Mouse (Mus musculus) neural tube, embryonic 11.5 days (tissue): ENCODE data around the gene Mrpl57. TPM values are rescaled to one million over a fixed set of nuclear protein-coding genes. Genes with fewer than 3 reads are reported as not detected.
"Not testable (repeated sequence)": the region's sequence is repeated elsewhere in the genome, so short reads cannot be mapped to it uniquely, and the experiment has no call there.

ENCODE experiments used
- ATAC-seq: fragments of 200-750 bp; cut with Nextera tagmentation; 2 replicates; pipeline ENCODE4 v1.8.0; 2017; ENCODE audit warnings: moderate number of reproducible peaks, mild to moderate bottlenecking, moderate TSS enrichment, moderate library complexity; ENCODE audit not compliant: insufficient read depth, low FRiP score, low TSS enrichment
- DNase-seq: peaks from one replicate; pipeline ENCODE4 v3.0.0-alpha.2; 2015; ENCODE audit warnings: low spot score
- H3K27ac ChIP-seq: fragments of 300-500 bp; sonication (generic); 2 replicates; pipeline ENCODE4 v1.5.1; 2014; ENCODE audit warnings: low read depth, mild to moderate bottlenecking, low read length
- H3K27me3 ChIP-seq: fragments of 300-500 bp; sonication (generic); 2 replicates; pipeline ENCODE4 v1.6.1; 2014; ENCODE audit warnings: mild to moderate bottlenecking, low read length, mixed read lengths; ENCODE audit not compliant: control insufficient read depth, insufficient read depth
- H3K36me3 ChIP-seq: fragments of 300-500 bp; sonication (generic); 2 replicates; pipeline ENCODE4 v1.6.1; 2014; ENCODE audit warnings: mild to moderate bottlenecking, low read length, moderate library complexity, mixed read lengths; ENCODE audit not compliant: control insufficient read depth, insufficient read depth
- H3K4me1 ChIP-seq: fragments of 300-500 bp; sonication (generic); 2 replicates; pipeline ENCODE4 v1.6.1; 2014; ENCODE audit warnings: low read length, mixed read lengths; ENCODE audit not compliant: control insufficient read depth, insufficient read depth
- H3K4me2 ChIP-seq: fragments of 300-500 bp; sonication (generic); 2 replicates; pipeline ENCODE4 v1.6.1; 2014; ENCODE audit warnings: low read depth, mild to moderate bottlenecking, moderate library complexity
- H3K4me3 ChIP-seq: fragments of 300-500 bp; sonication (generic); 2 replicates; pipeline ENCODE4 v1.5.1; 2014; ENCODE audit warnings: low read depth, low read length
- H3K9ac ChIP-seq: fragments of 300-500 bp; sonication (generic); 2 replicates; pipeline ENCODE4 v1.6.1; 2014; ENCODE audit warnings: mild to moderate bottlenecking, low read length
- H3K9me3 ChIP-seq: fragments of 300-500 bp; sonication (generic); 2 replicates; pipeline ENCODE4 v1.6.1; 2016; ENCODE audit warnings: low read length; ENCODE audit not compliant: control insufficient read depth
- WGBS: fragments of 180-500 bp; shearing (Covaris S2); extraction: QIAGEN DNeasy Blood & Tissue Kit; methylation state at CpG from one replicate; pipeline ENCODE4 v1.1.7; 2014; 5-methylcytosine and 5-hydroxymethylcytosine counted together
- polyA plus RNA-seq: library from polyadenylated mRNA; unstranded; fragments of >200 nt; fragmentation: Nextera tagmentation; extraction: Ambion mirVana; gene quantifications from 2 replicates; pipeline ENCODE4 v1.2.1, GENCODE M21; 2014

Mrpl57 gene
- polyA plus RNA-seq, 1 experiment from 2014 or later, result 134 TPM

- DNase-seq (no peak), ATAC-seq (no peak)
- H3K4me3 ChIP-seq, result no peak overlapping the region
- no peaks in the 10 kb centered on the region for H3K9me3 ChIP-seq
- H3K27me3 ChIP-seq, result no peaks in the 10 kb centered on the region
- H3K36me3 ChIP-seq, result peaks cover 5% of the 10 kb centered on the region; the same call in 1 of the 2 replicates
- H3K4me1 ChIP-seq, result no peaks in the 10 kb centered on the region
- 73% methylated on average over 5 of the region's 5 CpGs for WGBS
- no peak overlapping the region for H3K9ac ChIP-seq
- no peak overlapping the region for H3K4me2 ChIP-seq
- H3K27ac ChIP-seq, result no peak overlapping the region
Observed at GRCm38 (mm10) chr14:57808558-57808957, 17.5 kb upstream of the Mrpl57 start.

DNA sequence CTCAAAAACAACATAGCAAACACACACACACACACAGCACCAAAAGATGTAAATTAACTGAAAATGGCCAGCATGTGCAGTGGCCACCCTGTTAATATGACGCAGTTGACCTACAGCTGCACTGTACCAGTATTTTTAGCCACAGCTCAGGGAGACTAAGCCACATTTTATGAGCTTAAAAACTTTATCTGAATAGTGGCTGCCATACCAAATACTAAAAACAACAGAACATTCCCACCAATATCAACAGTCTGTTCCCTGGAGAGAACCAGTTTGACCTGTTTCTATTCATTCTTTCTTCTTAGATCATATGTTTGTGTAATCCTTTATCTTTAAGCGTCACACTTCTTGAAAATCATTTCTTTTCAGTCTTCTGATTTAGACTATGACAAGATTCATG, 15.1 kb upstream of the Mrpl57 start:
- no peak overlapping the region for H3K27ac ChIP-seq
- no peaks in the 10 kb centered on the region for H3K9me3 ChIP-seq
- DNase-seq (no peak), ATAC-seq (no peak)
- no peaks in the 10 kb centered on the region for H3K27me3 ChIP-seq
- H3K9ac ChIP-seq, result no peak overlapping the region
- H3K4me1 ChIP-seq, result no peaks in the 10 kb centered on the region
- peaks cover 8% of the 10 kb centered on the region for H3K36me3 ChIP-seq
- WGBS, result 98% methylated on average over 2 of the region's 2 CpGs
- no peak overlapping the region for H3K4me3 ChIP-seq
- H3K4me2 ChIP-seq, result no peak overlapping the region

GRCm38 (mm10) chr14:57811844-57812243, 14.2 kb upstream of the Mrpl57 start:
- no peaks in the 10 kb centered on the region for H3K27me3 ChIP-seq
- peaks cover 7% of the 10 kb centered on the region for H3K36me3 ChIP-seq

GRCm38 (mm10) chr14:57820839-57821238, 5.2 kb upstream of the Mrpl57 start:
- Histone ChIP-seq H3K27me3 (no peaks in the 10 kb centered on the region), H3K4me2 (no peak overlapping the region), H3K9me3 (no peaks in the 10 kb centered on the region), H3K9ac (no peak overlapping the region), H3K4me1 (0 out of 2 replicates have a peak, but pooled peaks cover 2% of the 10 kb centered on the region), H3K27ac (no peak overlapping the region), H3K4me3 (no peak overlapping the region), H3K36me3 (peaks cover 16% of the 10 kb centered on the region)
- DNase-seq (no peak), ATAC-seq (no peak)
- 90% methylated on average over 4 of the region's 4 CpGs for WGBS

More at GRCm38 (mm10) chr14:57811844-57812243, 14.2 kb upstream of the Mrpl57 start:
- no peaks in the 10 kb centered on the region for H3K9me3 ChIP-seq
- H3K4me3 ChIP-seq, result no peak overlapping the region
- H3K4me2 ChIP-seq, result no peak overlapping the region
- H3K4me1 ChIP-seq, result no peaks in the 10 kb centered on the region
- no peak overlapping the region for H3K9ac ChIP-seq
- 93% methylated on average over 5 of the region's 5 CpGs for whole genome bisulfite sequencing
- DNase-seq (no peak), ATAC-seq (no peak)
- H3K27ac ChIP-seq, result no peak overlapping the region

- Histone ChIP-seq H3K9me3 (no peaks in the 10 kb centered on the region), H3K4me1 (peaks cover 11% of the 10 kb centered on the region; the same call in 1 of the 2 replicates), H3K36me3 (no peaks in the 10 kb centered on the region), H3K27ac (no peak overlapping the region), H3K27me3 (no peaks in the 10 kb centered on the region), H3K4me3 (peak overlapping the region; percentile 85), H3K4me2 (peak overlapping the region; percentile 59), H3K9ac (peak overlapping the region; percentile 90; the same call in 1 of the 2 replicates)
- 62% methylated on average over 1 of the region's 1 CpGs for WGBS
- no peak for DNase-seq
- no peak for ATAC-seq
Observed at GRCm38 (mm10) chr14:57827284-57827683, 1.2 kb downstream of the Mrpl57 start.

- H3K4me2 ChIP-seq, result no peak overlapping the region
- no peaks in the 10 kb centered on the region for H3K9me3 ChIP-seq
- H3K27ac ChIP-seq, result no peak overlapping the region
- no peaks in the 10 kb centered on the region for H3K27me3 ChIP-seq
- H3K9ac ChIP-seq, result no peak overlapping the region
- H3K36me3 ChIP-seq, result peaks cover 3% of the 10 kb centered on the region
- 96% methylated on average over 2 of the region's 2 CpGs for WGBS
- DNase-seq (no peak), ATAC-seq (no peak)
- no peaks in the 10 kb centered on the region for H3K4me1 ChIP-seq
- no peak overlapping the region for H3K4me3 ChIP-seq
Observed at GRCm38 (mm10) chr14:57833526-57833925, 7.5 kb downstream of the Mrpl57 start.

DNA sequence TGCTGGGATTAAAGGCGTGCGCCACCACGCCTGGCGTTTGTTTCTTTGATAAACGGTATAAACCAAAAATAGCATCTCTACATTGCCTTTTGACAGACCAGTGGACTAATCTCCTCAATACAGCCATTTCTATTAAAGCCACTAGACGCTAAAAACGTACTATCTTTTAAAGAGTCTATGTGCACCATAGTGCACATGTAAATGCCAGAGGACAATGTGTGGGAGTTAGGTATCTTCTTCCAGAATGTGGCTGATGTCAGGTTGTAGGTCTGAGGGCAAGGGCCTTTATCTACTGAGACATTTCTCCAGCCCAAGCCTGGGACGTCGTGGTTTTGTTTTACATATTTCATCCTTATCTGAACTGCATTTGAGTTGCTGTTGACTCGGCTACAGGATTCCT, 9.1 kb downstream of the Mrpl57 start:
- Histone ChIP-seq H3K27ac (no peak overlapping the region), H3K4me2 (no peak overlapping the region), H3K36me3 (peaks cover 3% of the 10 kb centered on the region), H3K4me1 (no peaks in the 10 kb centered on the region), H3K27me3 (no peaks in the 10 kb centered on the region), H3K9ac (no peak overlapping the region), H3K4me3 (no peak overlapping the region), H3K9me3 (no peaks in the 10 kb centered on the region)
- WGBS, result 95% methylated on average over 10 of the region's 10 CpGs
- DNase-seq, result no peak
- no peak for ATAC-seq

DNA sequence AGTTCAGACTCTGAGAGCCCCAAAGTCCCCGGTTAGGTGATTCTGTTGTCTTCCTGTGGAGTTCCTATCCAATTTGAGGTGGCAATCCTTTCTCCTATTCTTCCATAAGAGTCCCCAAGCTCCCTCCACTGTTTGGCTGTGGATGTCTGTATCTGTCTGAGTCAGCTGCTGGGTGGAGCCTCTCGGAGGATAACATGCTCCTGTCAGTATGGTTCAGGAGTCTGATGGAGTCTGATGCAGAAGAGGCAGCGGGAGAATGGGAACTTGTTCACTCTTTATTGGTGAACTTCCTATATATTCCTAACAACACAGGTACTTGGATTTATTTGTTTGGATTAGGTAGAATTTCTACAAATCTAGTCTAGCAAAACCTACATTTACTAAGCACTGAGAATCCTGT, 18.5 kb downstream of the Mrpl57 start:
- Histone ChIP-seq H3K9me3 (no peaks in the 10 kb centered on the region), H3K4me3 (no peak overlapping the region), H3K9ac (no peak overlapping the region), H3K36me3 (no peaks in the 10 kb centered on the region), H3K4me1 (no peaks in the 10 kb centered on the region), H3K27me3 (no peaks in the 10 kb centered on the region), H3K27ac (no peak overlapping the region), H3K4me2 (no peak overlapping the region)
- WGBS, result 93% methylated on average over 3 of the region's 3 CpGs
- DNase-seq (no peak), ATAC-seq (no peak)

DNA sequence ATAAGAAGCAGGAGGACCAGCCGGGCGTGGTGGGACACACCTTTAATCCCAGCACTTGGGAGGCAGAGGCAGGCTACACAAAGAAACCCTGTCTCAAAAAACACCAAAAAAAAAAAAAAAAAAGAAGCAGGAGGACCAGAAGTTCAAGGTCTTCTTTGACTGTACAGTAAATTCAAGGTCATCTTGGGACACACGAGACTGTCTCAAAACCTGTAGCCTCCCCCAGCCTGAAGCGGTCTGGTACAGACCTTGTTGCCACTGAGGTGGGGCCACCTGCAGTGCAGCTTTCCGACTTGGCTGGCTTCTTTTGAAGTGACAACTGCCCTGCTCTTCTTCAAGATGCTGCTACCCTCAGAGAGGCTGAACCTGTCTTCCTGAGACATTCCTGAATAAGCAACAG, 22.0 kb downstream of the Mrpl57 start:
- not testable (repeated sequence) for H3K4me3 ChIP-seq, H3K4me1 ChIP-seq, H3K9me3 ChIP-seq, H3K27ac ChIP-seq, ATAC-seq, DNase-seq, H3K36me3 ChIP-seq, H3K9ac ChIP-seq, H3K4me2 ChIP-seq, H3K27me3 ChIP-seq
- 84% methylated on average over 5 of the region's 5 CpGs for WGBS
